Mouse (Mus musculus) activated CD4-positive, CD25-positive, alpha-beta regulatory T cell, adult 4 months (primary cell): ENCODE measurements around the gene Smg6. TPM values are rescaled to one million over a fixed set of nuclear protein-coding genes. Genes with fewer than 3 reads are reported as not detected.

Experiments used
- ATAC-seq: one replicate; pipeline ENCODE4 v1.8.0; 2017
- polyA plus RNA-seq, 2 experiments: library from polyadenylated mRNA; unstranded; fragments of 100-300 nt; shearing (Covaris generic); gene quantifications; one replicate each; pipeline ENCODE4 v1.2.1; 2017

The Smg6 gene
- polyA plus RNA-seq, 2 experiments from 2014 or later, result 15.3 to 15.5 TPM

GRCm38 (mm10) chr11:75049807-75050206 is 124.2 kb downstream of the Smg6 start:
- ATAC-seq, result no peak

GRCm38 (mm10) chr11:75051239-75051638 is 125.6 kb downstream of the Smg6 start:
- ATAC-seq, result no peak

GRCm38 (mm10) chr11:75051712-75052550 is 126.3 kb downstream of the Smg6 start:
- no peak for ATAC-seq

- no peak for ATAC-seq
These were observed 127.4 kb downstream of the Smg6 start for GRCm38 (mm10) chr11:75053020-75053419.

- no peak for ATAC-seq
These were observed 128.1 kb downstream of the Smg6 start for GRCm38 (mm10) chr11:75053722-75054121.

DNA sequence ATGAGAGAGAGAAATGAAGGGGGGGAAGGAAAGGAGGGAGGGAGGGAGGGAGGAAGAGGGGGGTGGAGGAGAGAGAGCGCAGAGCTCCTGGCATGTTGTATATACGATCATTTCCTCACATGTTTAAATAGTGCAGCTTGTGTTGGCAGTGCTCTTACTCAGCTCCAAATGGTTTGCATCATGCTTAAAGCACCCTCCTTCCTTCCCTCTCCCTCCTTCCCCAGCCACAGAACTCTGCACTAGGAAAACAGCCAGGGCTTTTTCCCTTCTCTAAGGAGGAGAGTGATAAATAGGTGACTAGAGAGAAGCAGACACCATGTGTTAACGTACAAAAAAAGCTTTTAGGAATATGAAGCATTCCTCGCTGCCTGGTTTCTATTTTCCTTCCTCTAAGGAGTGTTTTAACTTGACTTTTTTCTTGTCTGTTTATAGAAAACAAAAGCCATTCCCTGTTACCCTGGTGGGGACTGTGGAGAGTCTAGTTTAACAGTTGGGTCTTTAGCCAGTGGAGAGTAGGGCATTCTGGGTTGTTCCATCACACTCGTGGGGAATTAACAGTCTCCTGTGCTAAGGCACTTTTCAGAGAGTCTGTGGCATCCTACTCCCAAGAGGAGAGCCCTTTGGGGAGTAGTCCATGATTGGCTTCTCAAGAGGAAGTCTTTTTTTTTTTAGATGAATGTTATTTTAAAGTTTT is 128.7 kb downstream of the Smg6 start:
- ATAC-seq, result no peak

- ATAC-seq, result no peak
These were observed 129.2 kb downstream of the Smg6 start for GRCm38 (mm10) chr11:75054878-75055214.

DNA sequence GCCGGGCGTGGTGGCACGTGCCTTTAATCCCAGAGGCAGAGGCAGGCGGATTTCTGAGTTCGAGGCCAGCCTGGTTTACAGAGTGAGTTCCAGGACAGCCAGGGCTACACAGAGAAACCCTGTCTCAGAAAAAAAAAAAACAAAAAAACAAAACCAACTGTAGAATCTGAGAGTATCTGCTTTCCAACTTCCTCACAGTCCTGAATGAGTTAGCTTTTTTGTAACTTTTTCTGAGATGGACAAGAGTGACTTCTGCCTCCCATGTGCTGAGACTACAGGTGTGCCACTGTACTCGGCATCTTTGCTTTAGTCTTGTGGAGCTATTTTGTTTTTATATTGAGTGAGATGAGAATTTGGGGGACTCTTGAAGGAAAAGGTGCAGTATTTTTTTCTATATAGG is 137.0 kb downstream of the Smg6 start:
- no peak for ATAC-seq

DNA sequence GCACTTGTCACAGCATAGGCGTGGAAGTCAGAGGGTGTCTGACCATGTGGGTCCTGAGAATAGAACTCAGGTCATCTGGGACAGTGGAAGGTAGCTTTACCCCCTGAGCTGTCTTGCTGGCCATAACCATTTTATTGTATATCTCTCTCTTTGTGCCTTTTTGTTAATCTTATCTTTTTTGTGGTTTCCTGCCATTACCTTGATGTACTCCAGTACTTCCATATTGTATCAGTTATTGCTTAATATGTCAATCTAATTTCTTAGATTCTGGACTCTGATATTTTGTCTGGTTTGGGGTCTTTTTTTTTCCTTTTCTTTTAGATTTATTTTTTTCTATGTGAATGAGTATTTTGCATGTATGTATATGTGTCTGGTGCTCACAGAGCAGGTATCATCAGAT is 138.6 kb downstream of the Smg6 start:
- ATAC-seq, result no peak

- ATAC-seq, result no peak
These were observed 145.7 kb downstream of the Smg6 start for GRCm38 (mm10) chr11:75071352-75071751.

DNA sequence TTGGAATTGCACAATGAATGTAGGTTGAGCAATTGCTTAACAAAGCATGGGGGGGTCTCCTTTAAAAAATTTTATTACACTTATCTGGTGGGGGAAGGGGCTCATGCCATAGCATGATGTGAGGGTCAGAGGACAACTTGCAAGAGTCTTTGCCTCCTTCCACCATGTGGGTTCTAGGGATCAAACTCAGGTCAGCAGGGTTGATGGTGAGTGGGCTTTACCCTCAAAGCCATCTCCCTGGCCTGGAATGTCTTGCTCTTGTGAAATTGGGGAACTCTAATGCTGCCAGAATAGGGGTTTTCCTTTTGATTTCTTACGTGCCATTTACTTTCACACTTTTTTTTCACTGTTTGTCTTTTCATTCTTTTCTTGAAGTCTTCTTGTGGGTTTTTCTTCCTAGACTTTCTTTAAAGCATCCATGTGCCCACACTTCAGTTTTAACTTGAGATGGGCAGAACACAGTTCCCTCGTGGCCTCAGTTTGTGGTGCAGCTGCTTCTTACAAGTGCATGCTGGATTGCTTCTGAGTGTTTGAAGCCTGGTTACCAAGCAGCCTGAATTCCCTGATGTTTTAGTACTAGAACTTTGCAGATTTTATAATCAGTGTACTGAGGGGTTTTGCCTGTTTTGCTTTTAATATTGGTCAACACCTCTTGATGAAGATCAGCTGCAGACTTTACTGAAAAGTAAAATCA is 147.5 kb downstream of the Smg6 start:
- ATAC-seq, result no peak

- no peak for ATAC-seq
These were observed 148.1 kb downstream of the Smg6 start for GRCm38 (mm10) chr11:75073696-75074095.

DNA sequence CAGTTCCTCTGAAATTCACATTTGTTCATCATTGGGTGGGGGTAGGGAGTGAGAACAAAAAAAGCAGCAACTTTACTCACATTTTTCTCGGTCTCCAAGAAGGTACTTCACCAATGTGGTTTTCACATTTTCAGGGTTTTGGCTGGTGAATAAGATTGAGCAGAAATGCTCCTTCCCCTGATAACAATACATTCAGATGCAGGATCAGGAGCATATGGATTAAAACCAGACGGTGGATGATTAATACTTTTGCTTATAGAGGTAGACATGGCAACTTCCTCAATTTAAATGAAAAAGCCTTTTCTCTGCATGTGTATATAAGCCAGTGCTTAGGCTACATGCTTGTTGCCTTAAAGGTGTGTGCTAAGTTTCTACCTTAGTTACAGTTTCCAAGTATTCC is 148.9 kb downstream of the Smg6 start:
- no peak for ATAC-seq

DNA sequence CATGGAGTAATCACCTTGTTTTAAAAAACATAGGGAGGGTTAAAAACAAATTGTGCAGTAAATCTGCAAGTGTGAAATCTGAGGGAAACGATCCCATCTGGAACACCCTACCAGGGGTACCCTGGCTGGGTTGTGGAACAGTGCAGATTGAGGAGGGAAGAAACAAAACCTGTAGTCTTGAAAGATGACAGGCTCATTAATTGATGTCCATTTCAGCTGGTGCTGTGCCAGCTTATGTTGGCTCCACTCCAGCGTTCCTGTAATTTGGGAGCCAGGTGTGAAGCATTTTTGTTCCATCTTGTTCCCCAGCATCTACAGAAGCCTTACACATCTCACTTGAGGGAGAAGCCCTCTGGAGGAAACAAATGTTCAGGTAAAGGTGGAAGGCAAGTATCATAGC is 153.0 kb downstream of the Smg6 start:
- ATAC-seq, result no peak

DNA sequence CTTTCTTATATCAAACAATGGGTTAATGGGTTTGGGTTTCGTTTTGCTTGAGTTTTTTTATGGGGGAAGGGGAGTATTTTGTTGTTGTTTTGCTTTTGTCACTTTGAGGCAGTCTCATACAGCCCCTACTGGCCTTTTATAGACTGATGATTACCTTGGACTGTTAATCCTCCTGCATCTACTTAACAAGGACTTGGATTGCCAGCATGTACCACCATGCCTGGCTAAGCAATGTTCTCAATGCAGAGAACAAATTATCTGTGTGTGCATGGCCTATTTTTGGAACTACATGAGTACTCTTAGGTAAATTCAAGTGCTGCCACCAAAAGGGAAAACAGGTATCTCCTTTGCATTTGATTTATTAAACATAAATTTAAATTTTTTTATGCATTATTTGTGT is 157.4 kb downstream of the Smg6 start:
- ATAC-seq, result no peak

- ATAC-seq, result no peak
These were observed 166.5 kb downstream of the Smg6 start for GRCm38 (mm10) chr11:75092159-75092558.

DNA sequence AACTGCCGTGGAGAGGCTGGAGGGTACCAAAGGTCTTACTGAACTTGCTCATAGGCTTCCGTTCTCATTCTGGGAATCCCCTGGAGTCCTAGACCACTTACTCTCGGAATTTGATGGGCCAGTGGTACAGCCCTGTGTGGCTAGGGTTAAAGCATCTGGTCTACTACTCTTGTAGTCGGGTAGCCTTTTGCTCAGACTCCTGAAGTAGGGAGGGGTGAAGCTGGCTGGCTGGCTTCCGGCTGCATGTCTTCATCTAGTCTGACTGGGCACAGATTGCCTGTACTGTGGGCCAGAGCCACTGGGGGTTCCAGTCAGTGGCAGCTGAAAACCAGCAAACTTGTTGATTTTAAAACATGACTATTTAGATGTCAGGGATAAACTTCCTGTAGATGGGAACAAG is 167.0 kb downstream of the Smg6 start:
- no peak for ATAC-seq

DNA sequence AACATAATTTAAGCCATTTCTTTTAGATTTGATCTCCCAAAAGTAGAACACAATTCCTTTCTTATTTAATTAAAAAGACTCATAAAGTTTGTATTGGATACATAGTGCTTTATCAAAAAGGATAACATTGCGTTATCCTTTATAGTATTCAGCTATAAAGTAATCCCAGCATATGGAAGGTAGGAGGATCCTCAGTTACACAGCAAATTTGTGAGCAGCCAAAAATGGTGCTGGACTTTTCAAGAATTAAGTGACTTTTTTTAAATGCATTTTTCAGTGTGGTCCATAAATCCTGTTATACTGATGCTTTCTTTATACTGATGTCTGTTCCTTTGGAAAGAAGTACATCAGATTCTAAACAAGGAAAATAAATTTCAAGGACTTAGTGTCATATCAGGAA is 169.1 kb downstream of the Smg6 start:
- no peak for ATAC-seq

GRCm38 (mm10) chr11:75102763-75103339 is 177.2 kb downstream of the Smg6 start:
- ATAC-seq, result no peak

- ATAC-seq, result no peak
These were observed 181.0 kb downstream of the Smg6 start for GRCm38 (mm10) chr11:75106614-75107013.

GRCm38 (mm10) chr11:75108909-75109308 is 183.3 kb downstream of the Smg6 start:
- ATAC-seq, result no peak

DNA sequence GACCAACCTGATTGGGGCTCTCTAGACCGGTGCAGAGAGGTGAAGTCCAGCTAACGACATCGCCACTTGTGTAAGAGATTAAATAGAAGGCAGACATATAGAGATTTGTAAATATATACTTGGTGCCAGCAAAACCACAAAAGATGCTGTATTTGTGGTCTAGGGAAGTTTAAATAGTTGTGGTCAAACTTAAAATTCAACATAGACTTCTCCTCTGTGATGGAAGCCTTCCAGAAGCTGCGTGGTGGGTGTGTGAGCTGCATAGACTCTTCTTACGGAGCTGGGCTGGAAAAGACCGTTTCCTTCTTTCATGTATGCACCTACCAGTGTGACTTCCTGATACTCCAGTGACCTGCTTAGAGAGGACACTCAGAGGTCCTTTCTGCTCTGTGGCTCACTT is 190.8 kb downstream of the Smg6 start:
- ATAC-seq, result no peak

DNA sequence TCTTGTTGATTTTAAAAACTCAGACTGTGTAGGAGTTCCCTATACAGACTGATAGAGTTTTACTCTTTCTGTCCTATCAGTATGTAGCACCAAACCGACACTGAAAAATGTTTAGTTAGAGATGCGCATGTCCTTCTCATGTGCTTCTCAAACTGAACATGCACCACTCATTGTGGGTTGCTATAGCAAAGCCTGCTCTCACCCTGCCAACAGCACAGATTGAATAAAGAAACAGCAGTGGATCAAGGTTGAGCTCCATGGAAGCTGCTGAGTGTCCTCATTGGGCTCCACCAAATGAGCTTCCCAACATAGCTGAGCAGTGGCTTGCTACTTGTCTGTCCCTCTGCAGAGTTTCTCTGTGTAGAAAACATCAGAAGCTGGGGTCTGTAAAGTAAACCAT is 192.5 kb downstream of the Smg6 start:
- ATAC-seq, result no peak
